Mouse (Mus musculus): Measurements from ENCODE around the gene Ptgds. TPM values are rescaled to one million over a fixed set of nuclear protein-coding genes. Genes with fewer than 3 reads are reported as not detected.

Ptgds gene
- total RNA-seq, 2 experiments from 2014 or later: not detected

GRCm38 (mm10) chr2:25430395-25431233, 39.2 kb downstream of the Ptgds start:
- no peak overlapping the region for H3K27ac ChIP-seq
- no peak overlapping the region for H3K4me3 ChIP-seq
- peak; percentile 13 for DNase-seq
- intact Hi-C loops (cut with DNase I): no loop called here
- TF ChIP-seq CTCF (IDR thresholded peaks at IDR 0.05): no peak

GRCm38 (mm10) chr2:25429435-25430180, 40.2 kb downstream of the Ptgds start:
- Histone ChIP-seq H3K27ac (no peak overlapping the region; the same call in 1 of the 2 replicates), H3K4me3 (peak overlapping the region; percentile 95)
- intact Hi-C loops (cut with DNase I): no loop called here
- peak; percentile 30 for DNase-seq
- no peak for TF ChIP-seq CTCF (IDR thresholded peaks at IDR 0.05)

GRCm38 (mm10) chr2:25428442-25429236, 41.2 kb downstream of the Ptgds start, which contains the start of gene Abca2:
Abca2 (plus strand) TSS chr2:25428703.
- intact Hi-C loops (cut with DNase I): no loop called here
- TF ChIP-seq CTCF (IDR thresholded peaks at IDR 0.05): no peak; the same call in 1 of the 2 replicates
- Histone ChIP-seq H3K27ac (peak within 1 kb of the TSS; percentile 87), H3K4me3 (peak within 1 kb of the TSS; percentile 95)
- DNase-seq: peak; percentile 97

- intact Hi-C loops (cut with DNase I): loop anchor here (2.0 kb wide), 1 partner anchor 50 kb away; no protein-coding TSS in a partner anchor
- no peak for TF ChIP-seq CTCF (IDR thresholded peaks at IDR 0.05)
- no peak overlapping the region for H3K4me3 ChIP-seq
- no peak overlapping the region for H3K27ac ChIP-seq
- peak; percentile 13 for DNase-seq
Observed at GRCm38 (mm10) chr2:25427256-25427655, 42.6 kb downstream of the Ptgds start.

GRCm38 (mm10) chr2:25426721-25427191, 43.1 kb downstream of the Ptgds start:
- Histone ChIP-seq H3K4me3 (no peak overlapping the region), H3K27ac (peak overlapping the region; percentile 44; the same call in 1 of the 2 replicates)
- DNase-seq: peak; percentile 77
- intact Hi-C loops (cut with DNase I): loop anchor here (2.0 kb wide), 1 partner anchor 50 kb away; no protein-coding TSS in a partner anchor
- peak; percentile 77 for TF ChIP-seq CTCF (IDR thresholded peaks at IDR 0.05)

GRCm38 (mm10) chr2:25425481-25425880, 44.4 kb downstream of the Ptgds start:
- intact Hi-C loops (cut with DNase I): no loop called here
- no peak overlapping the region for H3K27ac ChIP-seq
- H3K4me3 ChIP-seq: no peak overlapping the region
- DNase-seq: no peak
- no peak for TF ChIP-seq CTCF (IDR thresholded peaks at IDR 0.05)

- intact Hi-C loops (cut with DNase I): loop anchor here (5.0 kb wide), 1 partner anchor 129 kb away; no protein-coding TSS in a partner anchor
- Histone ChIP-seq H3K4me3 (no peak overlapping the region), H3K27ac (no peak overlapping the region)
- TF ChIP-seq CTCF (IDR thresholded peaks at IDR 0.05): no peak
- no peak for DNase-seq
Observed at GRCm38 (mm10) chr2:25423626-25424025, 46.2 kb downstream of the Ptgds start.

- TF ChIP-seq CTCF (IDR thresholded peaks at IDR 0.05): no peak
- Histone ChIP-seq H3K27ac (peak within 1 kb of the TSS; percentile 43; the same call in 1 of the 2 replicates), H3K4me3 (no peak within 1 kb of the TSS)
- intact Hi-C loops (cut with DNase I): loop anchor here (1.0 to 5.0 kb wide), 2 partner anchors 61 to 130 kb away; no protein-coding TSS in a partner anchor
- DNase-seq: no peak
Observed at GRCm38 (mm10) chr2:25422587-25423410, 47.0 kb downstream of the Ptgds start, which contains the start of gene Fut7. Fut7 (plus strand) TSS chr2:25423267.

GRCm38 (mm10) chr2:25421896-25422295, 48.0 kb downstream of the Ptgds start:
- intact Hi-C loops (cut with DNase I): loop anchor here (1.0 to 5.0 kb wide), 2 partner anchors 61 to 130 kb away; no protein-coding TSS in a partner anchor
- H3K27ac ChIP-seq: no peak overlapping the region
- TF ChIP-seq CTCF (IDR thresholded peaks at IDR 0.05): peak; percentile 63
- DNase-seq: no peak
- H3K4me3 ChIP-seq: no peak overlapping the region

GRCm38 (mm10) chr2:25417426-25417825, 52.4 kb downstream of the Ptgds start:
- intact Hi-C loops (cut with DNase I): no loop called here
- TF ChIP-seq CTCF (IDR thresholded peaks at IDR 0.05): no peak
- DNase-seq: peak; percentile 54
- 0 out of 2 replicates have a peak overlapping the region, but pooled peaks have one; percentile 24 for H3K27ac ChIP-seq
- H3K4me3 ChIP-seq: no peak overlapping the region

Small RNA genes lying within 50 kb of the gene (microRNA-seq; reads per million reads assigned to microRNA genes)
- not detected for gene Mir3087

Other genes with a start within 250 kb of the Ptgds start
- 100 to 1,000 TPM; 185 to 269 TPM for gene Tubb4b, start 245.3 kb downstream of the Ptgds start, total RNA-seq (2021)
- not detected for gene Slc34a3, start 235.7 kb downstream of the Ptgds start, total RNA-seq (2021)
- gene Rnf224, start 233.3 kb downstream of the Ptgds start, total RNA-seq (2021): not detected
- under 1 TPM; 0.39 to 0.56 TPM for gene Rnf208, start 227.8 kb downstream of the Ptgds start, total RNA-seq (2021)
- not detected for gene Cysrt1, start 227.6 kb downstream of the Ptgds start, total RNA-seq (2021)
- gene AL732309.1, start 223.2 kb downstream of the Ptgds start, total RNA-seq (2021): 1 to 10 TPM in 1 of 2 experiments, under 1 TPM in 1; 0.86 to 1.2 TPM
- gene Tmem203, start 214.6 kb downstream of the Ptgds start, total RNA-seq (2021): 10 to 100 TPM; 11.4 to 12.6 TPM
- gene Tprn, start 207.4 kb downstream of the Ptgds start, total RNA-seq (2021): 1 to 10 TPM; 3.1 to 3.5 TPM
- gene Ssna1, start 197.6 kb downstream of the Ptgds start, total RNA-seq (2021): 10 to 100 TPM; 28.0 to 35.5 TPM
- gene Anapc2, start 197.6 kb downstream of the Ptgds start, total RNA-seq (2021): 10 to 100 TPM; 29.7 to 32.3 TPM
- gene Tmem210, start 181.9 kb downstream of the Ptgds start, total RNA-seq (2021): not detected
- not detected for gene Lrrc26, start 180.1 kb downstream of the Ptgds start, total RNA-seq (2021)
- not detected for gene Grin1, start 150.9 kb downstream of the Ptgds start, total RNA-seq (2021)
- gene Man1b1, start 137.7 kb downstream of the Ptgds start, total RNA-seq (2021): 10 to 100 TPM; 12.9 to 16.0 TPM
- gene Dpp7, start 113.7 kb downstream of the Ptgds start, total RNA-seq (2021): 10 to 100 TPM; 14.0 to 16.5 TPM
- gene Uap1l1, start 104.4 kb downstream of the Ptgds start, total RNA-seq (2021): 1 to 10 TPM; 4.3 to 5.4 TPM
- gene Sapcd2, start 97.7 kb downstream of the Ptgds start, total RNA-seq (2021): not detected
- gene Entpd2, start 74.2 kb downstream of the Ptgds start, total RNA-seq (2021): 1 to 10 TPM; 6.5 to 8.8 TPM
- gene Npdc1, start 70.7 kb downstream of the Ptgds start, total RNA-seq (2021): 10 to 100 TPM; 14.9 to 16.9 TPM
- gene Fut7, start 46.8 kb downstream of the Ptgds start, total RNA-seq (2021): not detected
- 10 to 100 TPM; 15.1 to 15.3 TPM for gene Abca2, start 41.3 kb downstream of the Ptgds start, total RNA-seq (2021)
- 1 to 10 TPM in 1 of 2 experiments, under 1 TPM in 1; 0.31 to 1.1 TPM for gene Clic3, start 13.2 kb downstream of the Ptgds start, total RNA-seq (2021)
- gene Paxx, start 9.0 kb downstream of the Ptgds start, total RNA-seq (2021): 10 to 100 TPM; 13.6 to 14.4 TPM
- not detected for gene Lcn12, start 23.9 kb upstream of the Ptgds start, total RNA-seq (2021)
- 10 to 100 TPM; 76.9 to 88.4 TPM for gene Fbxw5, start 30.7 kb upstream of the Ptgds start, total RNA-seq (2021)
- gene C8g, start 31.7 kb upstream of the Ptgds start, total RNA-seq (2021): 1 to 10 TPM; 1.1 to 1.6 TPM
- gene Traf2, start 76.9 kb upstream of the Ptgds start, total RNA-seq (2021): 10 to 100 TPM; 12.4 to 13.1 TPM
- gene Edf1, start 87.8 kb upstream of the Ptgds start, total RNA-seq (2021): 100 to 1,000 TPM; 152 to 179 TPM
- gene Mamdc4, start 104.8 kb upstream of the Ptgds start, total RNA-seq (2021): 1 to 10 TPM; 1.6 to 4.0 TPM
- 10 to 100 TPM; 52.7 to 64.7 TPM for gene Phpt1, start 105.2 kb upstream of the Ptgds start, total RNA-seq (2021)
- not detected for gene Ajm1, start 111.7 kb upstream of the Ptgds start, total RNA-seq (2021)
- gene Rabl6, start 138.5 kb upstream of the Ptgds start, total RNA-seq (2021): 10 to 100 TPM; 85.6 to 95.2 TPM
- not detected for gene Ccdc183, start 147.6 kb upstream of the Ptgds start, total RNA-seq (2021)
- 10 to 100 TPM; 14.9 to 15.1 TPM for gene Tmem141, start 152.0 kb upstream of the Ptgds start, total RNA-seq (2021)
- gene Fcna, start 158.0 kb upstream of the Ptgds start, total RNA-seq (2021): 1 to 10 TPM; 1.8 to 5.3 TPM
- gene Lcn8, start 183.1 kb upstream of the Ptgds start, total RNA-seq (2021): 1 to 10 TPM; 3.3 to 5.1 TPM
- not detected for gene Lcn5, start 187.9 kb upstream of the Ptgds start, total RNA-seq (2021)
- not detected for gene Lcn6, start 206.7 kb upstream of the Ptgds start, total RNA-seq (2021)
- gene Lcn10, start 212.7 kb upstream of the Ptgds start, total RNA-seq (2021): not detected
- gene Obp2a, start 230.0 kb upstream of the Ptgds start, total RNA-seq (2021): not detected
- gene Bmyc, start 236.7 kb upstream of the Ptgds start, total RNA-seq (2021): 10 to 100 TPM; 11.4 to 13.1 TPM

Data from gastrocnemius, adult 2 months (tissue).